Mouse (Mus musculus): ENCODE results near the gene Tnfsf12.

Gene Tnfsf12

DNA sequence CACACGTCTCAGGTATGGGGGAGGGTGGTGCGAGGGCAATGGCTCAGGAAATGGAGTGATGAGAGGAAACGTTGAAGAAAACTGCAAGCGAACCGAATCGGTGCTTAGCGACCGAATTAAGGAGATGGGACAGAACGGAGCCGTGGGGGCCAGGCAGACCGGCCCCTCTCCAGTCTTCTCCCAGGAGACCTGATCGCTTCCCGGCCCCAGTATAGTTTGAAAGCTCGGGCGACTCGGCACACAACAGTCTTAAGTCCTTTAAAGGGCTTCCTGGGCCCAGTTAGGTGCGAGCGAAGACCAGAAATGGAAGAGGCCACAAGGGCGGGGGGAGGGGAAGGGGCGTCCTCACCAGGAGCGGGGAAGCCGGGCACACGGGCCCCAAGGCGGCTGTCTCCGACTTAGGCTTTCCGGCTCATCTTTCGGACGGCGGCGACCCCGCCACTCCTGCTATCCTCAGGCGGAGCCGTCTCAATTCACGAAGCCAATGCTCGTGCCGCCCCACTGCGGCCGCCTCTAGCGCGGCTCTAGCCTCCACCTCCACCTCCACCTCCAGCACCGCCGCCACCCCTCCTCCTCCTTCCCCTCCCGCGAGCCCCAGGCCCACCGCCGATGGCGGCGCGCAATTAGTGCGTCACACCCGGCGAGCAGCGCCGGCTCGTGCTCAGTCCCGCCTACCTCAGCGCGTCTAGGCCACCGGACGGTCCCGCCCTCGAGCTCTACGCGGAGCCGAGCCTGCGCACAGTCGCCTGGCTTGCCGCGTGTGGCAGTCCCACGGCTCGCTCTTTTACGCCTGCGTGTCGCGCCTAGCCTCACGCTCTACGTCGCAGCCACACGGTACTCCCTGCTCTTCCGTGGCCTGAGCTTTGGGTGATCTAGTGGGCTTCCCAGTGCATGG, 14.1 kb downstream of the Tnfsf12 start, which contains the start of gene Senp3:
TSS of gene Senp3 (minus strand) at position 771 of the 895 bp plus-strand sequence.
- DNase-seq (ENCODE audit: low spot score in 2 of 2), result peak; percentile 95

GRCm38 (mm10) chr11:69680136-69680855, 15.4 kb downstream of the Tnfsf12 start:
- no peak for DNase-seq (ENCODE audit: low spot score in 2 of 2)

DNA sequence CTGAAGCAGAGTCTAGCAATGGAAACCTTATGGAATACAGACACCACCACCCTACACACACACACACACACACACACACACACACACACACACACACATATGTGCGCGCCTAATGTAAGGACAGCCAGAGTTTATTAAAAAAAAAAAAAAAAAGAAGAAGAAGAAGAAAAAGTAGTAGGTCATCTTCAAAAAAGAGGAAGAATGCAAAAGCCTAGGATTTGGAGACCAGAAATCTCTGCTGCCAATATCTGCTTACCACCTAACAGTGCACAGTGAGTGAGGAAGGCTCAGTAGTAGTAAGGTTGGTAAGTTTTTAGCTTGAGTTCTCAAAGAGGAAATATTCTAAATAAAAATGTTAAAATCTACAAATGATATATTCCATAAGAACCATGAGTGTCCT, 16.5 kb downstream of the Tnfsf12 start:
- DNase-seq (ENCODE audit: low spot score in 2 of 2), result no peak

GRCm38 (mm10) chr11:69672211-69672706, 23.4 kb downstream of the Tnfsf12 start, which contains the start of gene Eif4a1:
Eif4a1 (minus strand) TSS chr11:69672423.
- DNase-seq (ENCODE audit: low spot score in 2 of 2), result peak; percentile 98 to 100

DNA sequence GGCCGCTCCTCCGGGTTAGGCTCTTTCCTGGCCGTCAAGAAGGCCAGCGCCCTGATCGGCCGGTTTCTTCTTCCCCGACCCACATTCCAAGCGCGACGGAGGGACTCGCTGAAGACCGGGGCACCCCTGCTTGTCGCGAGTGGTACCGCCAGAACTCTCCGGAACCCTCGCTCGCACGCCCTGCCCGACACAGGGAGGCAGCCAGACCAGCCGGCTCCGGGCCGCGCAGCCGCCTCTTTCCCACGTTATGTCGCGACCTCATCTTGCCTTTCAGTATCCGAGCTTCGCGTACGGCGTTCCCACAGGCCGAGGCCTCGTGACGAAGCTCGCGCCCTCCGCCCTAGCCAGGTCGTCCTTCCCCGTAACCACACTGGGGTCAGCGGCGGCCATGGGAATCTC, 23.9 kb downstream of the Tnfsf12 start:
- no peak for DNase-seq (ENCODE audit: low spot score in 2 of 2)

- peak; percentile 95 to 99 for DNase-seq (ENCODE audit: low spot score in 2 of 2)
Measured at GRCm38 (mm10) chr11:69670786-69671725, 24.6 kb downstream of the Tnfsf12 start.

GRCm38 (mm10) chr11:69666665-69667005, 29.0 kb downstream of the Tnfsf12 start:
- no peak for DNase-seq (ENCODE audit: low spot score in 2 of 2)

- DNase-seq (ENCODE audit: low spot score in 2 of 2), result no peak
Measured at GRCm38 (mm10) chr11:69665961-69666664, 29.5 kb downstream of the Tnfsf12 start, which contains the start of gene Cd68. Cd68 (minus strand) TSS chr11:69666153.

- DNase-seq (ENCODE audit: low spot score in 2 of 2), result no peak
Measured at GRCm38 (mm10) chr11:69665457-69665960, 30.1 kb downstream of the Tnfsf12 start.

DNA sequence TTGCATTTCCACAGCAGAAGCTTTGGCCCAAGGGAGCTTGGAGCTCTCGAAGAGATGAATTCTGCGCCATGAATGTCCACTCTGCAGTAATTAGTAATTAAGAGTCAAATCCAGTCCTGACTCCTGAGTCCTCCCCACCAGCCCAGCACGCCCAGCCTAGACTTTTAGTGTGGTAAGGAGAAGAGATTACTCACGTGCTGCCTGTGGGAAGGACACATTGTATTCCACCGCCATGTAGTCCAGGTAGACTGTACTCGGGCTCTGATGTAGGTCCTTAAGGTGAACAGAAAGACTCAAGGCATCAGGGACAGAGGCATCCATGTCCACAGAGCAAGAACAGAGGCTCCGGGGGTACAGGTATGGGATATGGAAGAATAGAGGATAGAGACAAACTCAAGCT, 30.8 kb downstream of the Tnfsf12 start:
- no peak for DNase-seq (ENCODE audit: low spot score in 2 of 2)

- DNase-seq (ENCODE audit: low spot score in 2 of 2), result no peak
Measured at GRCm38 (mm10) chr11:69663795-69664194, 31.9 kb downstream of the Tnfsf12 start.

- peak in 1 of 2 experiments; percentile 15 for DNase-seq (ENCODE audit: low spot score in 2 of 2)
Measured at GRCm38 (mm10) chr11:69662967-69663671, 32.5 kb downstream of the Tnfsf12 start.

DNA sequence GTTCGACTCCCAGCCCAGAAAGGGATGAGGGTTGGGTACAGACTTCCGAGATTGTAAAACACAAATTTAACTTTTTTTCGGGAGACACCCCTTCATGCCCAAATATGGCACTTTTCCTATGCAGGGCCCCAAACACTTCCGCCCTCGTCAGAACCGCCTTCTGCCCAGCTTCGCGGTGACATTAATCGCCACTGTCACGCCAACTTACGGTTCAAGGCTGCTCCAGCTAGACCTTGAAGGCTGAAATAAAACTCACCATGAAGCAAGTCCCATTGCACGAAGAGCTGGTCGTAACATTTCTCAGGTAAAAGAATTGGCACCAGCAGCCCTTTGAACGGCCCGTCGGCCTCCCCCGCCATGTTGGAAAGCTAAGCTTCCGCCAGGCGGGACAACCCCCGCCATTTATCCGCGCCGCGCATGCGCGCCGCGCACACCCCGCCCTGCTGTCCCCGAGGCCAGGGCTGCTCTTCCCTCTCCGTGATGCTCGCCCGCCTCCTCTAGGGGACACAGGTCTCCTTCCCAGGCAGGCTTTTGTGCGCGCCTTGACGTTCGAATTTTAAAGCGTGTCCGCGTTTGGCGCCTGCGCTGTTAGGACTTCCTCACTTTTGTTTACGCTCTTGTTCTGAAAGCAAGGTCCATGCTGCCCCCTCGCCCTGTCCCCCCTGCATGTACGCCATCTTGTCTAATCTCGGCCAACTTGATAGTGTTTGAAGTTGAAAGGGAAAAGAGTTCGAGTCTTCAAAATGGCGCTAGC, 33.3 kb downstream of the Tnfsf12 start, which contains the start of gene Mpdu1:
TSS of gene Mpdu1 (minus strand) at position 430 of the 754 bp plus-strand sequence.
- peak; percentile 91 to 93 for DNase-seq (ENCODE audit: low spot score in 2 of 2)

DNA sequence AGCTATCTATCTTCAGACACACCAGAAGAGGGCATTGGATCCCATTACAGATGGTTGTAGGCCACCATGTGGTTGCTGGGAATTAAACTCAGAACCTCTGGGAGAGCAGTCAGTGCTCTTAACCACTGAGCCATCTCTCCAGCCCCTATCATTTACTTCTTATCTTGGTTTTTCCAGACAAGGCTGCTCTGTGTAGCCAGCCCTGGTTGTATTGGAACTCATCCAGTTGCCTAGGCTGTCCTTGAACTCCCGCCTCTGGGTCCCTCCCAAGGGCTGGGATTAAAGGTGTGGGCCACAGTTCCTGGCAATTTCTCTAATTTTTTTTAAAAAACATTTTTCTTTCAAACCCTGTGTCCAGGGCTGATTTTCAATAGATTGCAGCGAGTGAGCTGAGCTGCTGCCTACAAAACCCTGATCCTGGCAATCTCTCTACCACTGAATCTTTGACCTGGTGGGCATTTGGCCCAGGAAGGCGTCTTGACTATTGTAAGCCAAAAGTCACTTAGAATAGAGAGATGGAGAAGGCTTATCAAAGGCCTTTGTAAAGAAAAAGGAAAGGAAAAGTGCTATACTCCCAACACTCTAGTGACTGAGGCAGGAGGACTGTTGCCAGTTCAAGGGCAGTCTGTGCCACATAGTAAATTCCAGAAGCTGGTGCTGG, 34.3 kb downstream of the Tnfsf12 start:
- no peak for DNase-seq (ENCODE audit: low spot score in 2 of 2)

GRCm38 (mm10) chr11:69657462-69657881, 38.2 kb downstream of the Tnfsf12 start:
- no peak for DNase-seq (ENCODE audit: low spot score in 2 of 2)

DNA sequence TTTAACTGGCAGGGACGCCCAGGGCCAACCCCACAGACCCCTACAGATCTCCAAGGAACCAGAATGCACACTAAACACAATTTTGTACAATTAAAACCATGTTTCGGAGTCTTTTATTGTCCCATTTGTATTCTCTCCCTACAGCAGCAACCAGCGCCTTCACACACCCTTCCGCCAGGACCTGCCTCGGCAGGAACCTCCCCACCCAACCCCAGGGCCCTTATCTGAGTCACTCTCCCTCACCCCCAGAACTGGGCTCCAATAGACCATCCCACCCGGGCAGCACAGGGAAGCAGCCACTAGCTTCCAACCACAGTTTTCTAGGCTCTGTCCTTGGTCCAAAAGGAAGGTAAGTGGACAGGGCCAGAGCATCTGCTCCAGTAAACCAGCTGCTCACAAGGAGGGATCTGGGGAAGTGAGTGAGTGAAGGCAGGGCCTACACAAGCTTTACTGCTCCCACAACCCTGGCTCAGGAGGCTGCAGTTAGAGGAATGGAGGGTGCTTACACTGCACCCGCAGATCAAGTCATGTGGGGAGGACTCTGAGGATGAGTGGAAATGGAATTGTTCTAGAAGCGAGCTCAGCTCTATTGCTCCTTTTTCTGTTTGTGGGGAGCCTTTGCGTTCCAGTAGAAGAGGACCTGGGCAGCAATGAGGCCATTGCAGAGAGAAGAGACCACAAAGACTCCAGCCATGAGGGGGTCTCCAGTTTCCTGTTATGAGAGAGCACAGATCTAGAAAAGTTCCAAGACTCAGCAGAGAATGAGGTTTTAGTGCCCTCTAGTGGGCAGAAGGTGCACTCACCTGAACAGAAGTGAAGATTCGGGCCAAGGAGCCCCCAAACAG, 38.8 kb downstream of the Tnfsf12 start:
- DNase-seq (ENCODE audit: low spot score in 2 of 2), result peak; percentile 40 to 73

DNA sequence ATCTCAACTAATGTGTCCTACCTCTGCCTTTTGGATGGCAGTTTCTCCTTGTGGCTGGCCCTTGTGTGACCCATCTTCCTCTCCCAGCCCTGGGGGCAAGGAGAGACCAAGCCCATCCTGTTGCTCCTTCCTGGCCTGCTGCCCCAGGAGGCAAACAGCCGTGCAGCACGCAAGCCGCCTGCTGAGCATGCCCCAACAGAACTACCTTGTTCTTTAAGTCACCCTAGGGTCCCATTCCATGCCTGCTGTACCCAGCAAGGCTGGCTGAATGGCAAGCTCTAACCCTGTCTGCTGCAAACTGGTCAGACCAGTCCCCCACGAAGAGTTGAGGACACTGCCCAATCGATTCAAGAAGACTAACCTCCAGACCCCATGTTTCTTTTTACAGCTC, 39.6 kb downstream of the Tnfsf12 start:
- DNase-seq (ENCODE audit: low spot score in 2 of 2), result no peak

All from thymus, postnatal 10 days (tissue).